Mouse (Mus musculus) lung, embryonic 16.5 days (tissue): ENCODE measurements around the gene Tesc. TPM values are rescaled to one million over a fixed set of nuclear protein-coding genes. Genes with fewer than 3 reads are reported as not detected.
A peak's percentile ranks its signal among the peaks of the same experiment; 100 is the strongest.

Experiments used
- ATAC-seq: fragments of 200-750 bp; cut with Nextera tagmentation; 2 replicates; pipeline ENCODE4 v1.8.0; 2017; ENCODE audit warnings: low read depth, mild to moderate bottlenecking, moderate library complexity
- H3K27ac ChIP-seq: fragments of 300-500 bp; sonication (generic); 2 replicates; pipeline ENCODE4 v1.5.1; 2014; ENCODE audit warnings: mild to moderate bottlenecking, control low read depth, low read length
- H3K27me3 ChIP-seq: fragments of 300-500 bp; sonication (generic); 2 replicates; pipeline ENCODE4 v1.6.1; 2014; ENCODE audit warnings: low read depth, low read length, mixed read lengths; ENCODE audit not compliant: control insufficient read depth, insufficient read depth
- H3K36me3 ChIP-seq: fragments of 300-500 bp; sonication (generic); 2 replicates; pipeline ENCODE4 v1.6.1; 2014; ENCODE audit warnings: low read length; ENCODE audit not compliant: control insufficient read depth, insufficient read depth
- H3K4me1 ChIP-seq: fragments of 300-500 bp; sonication (generic); replicated peaks from 2 replicates; pipeline ENCODE4 v1.6.1; 2014; ENCODE audit warnings: low read length, mixed read lengths; ENCODE audit not compliant: control insufficient read depth, insufficient read depth
- H3K4me2 ChIP-seq: fragments of 300-500 bp; sonication (generic); 2 replicates; pipeline ENCODE4 v1.6.1; 2014; ENCODE audit warnings: low read depth, low read length, control low read depth
- H3K4me3 ChIP-seq: fragments of 300-500 bp; sonication (generic); 2 replicates; pipeline ENCODE4 v1.5.1; 2014; ENCODE audit warnings: mild to moderate bottlenecking, low read length, control low read depth
- H3K9ac ChIP-seq: fragments of 300-500 bp; sonication (generic); 2 replicates; pipeline ENCODE4 v1.6.1; 2014; ENCODE audit warnings: low read length, control low read depth
- H3K9me3 ChIP-seq: fragments of 300-500 bp; sonication (generic); 2 replicates; pipeline ENCODE4 v1.6.1; 2016; ENCODE audit warnings: low read length; ENCODE audit not compliant: control insufficient read depth
- WGBS: fragments of 180-500 bp; shearing (Covaris S2); extraction: QIAGEN DNeasy Blood & Tissue Kit; methylation state at CpG from one replicate; pipeline ENCODE4 v1.1.7; 2014; 5-methylcytosine and 5-hydroxymethylcytosine counted together
- polyA plus RNA-seq: library from polyadenylated mRNA; unstranded; fragments of >200 nt; fragmentation: Nextera tagmentation; extraction: Ambion mirVana; gene quantifications from 2 replicates; pipeline ENCODE4 v1.2.1, GENCODE M21; 2015

The Tesc gene
- polyA plus RNA-seq, 1 experiment from 2014 or later: 8.6 TPM

DNA sequence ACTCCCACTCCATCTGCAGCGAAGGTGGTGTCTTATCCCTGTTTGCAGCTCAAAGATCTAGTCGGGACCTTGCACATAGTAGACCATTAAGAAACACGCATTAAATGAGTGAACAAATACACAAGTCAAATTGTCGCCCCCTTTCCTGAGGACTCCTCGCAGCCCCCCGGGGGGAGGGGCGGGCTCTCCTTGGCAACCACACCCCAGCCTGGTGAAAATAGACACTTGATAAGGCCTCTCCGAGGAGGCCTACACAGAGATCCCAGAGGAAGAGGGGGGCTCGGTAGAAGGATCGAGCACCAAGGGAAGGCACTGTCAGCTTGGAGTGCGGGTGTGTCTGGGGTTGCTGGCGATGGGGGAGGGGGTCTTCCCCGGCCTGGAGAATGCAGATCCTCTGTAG lies 1.2 kb upstream of the Tesc start:
- peaks cover 33% of the 10 kb centered on the region for H3K4me1 ChIP-seq
- H3K9me3 ChIP-seq: no peaks in the 10 kb centered on the region
- no peak overlapping the region for H3K27ac ChIP-seq
- ATAC-seq: no peak
- H3K9ac ChIP-seq: no peak overlapping the region
- H3K4me2 ChIP-seq: no peak overlapping the region
- H3K27me3 ChIP-seq: peaks cover 45% of the 10 kb centered on the region
- 4% methylated on average over 13 of the region's 13 CpGs for WGBS
- H3K4me3 ChIP-seq: no peak overlapping the region
- no peaks in the 10 kb centered on the region for H3K36me3 ChIP-seq

DNA sequence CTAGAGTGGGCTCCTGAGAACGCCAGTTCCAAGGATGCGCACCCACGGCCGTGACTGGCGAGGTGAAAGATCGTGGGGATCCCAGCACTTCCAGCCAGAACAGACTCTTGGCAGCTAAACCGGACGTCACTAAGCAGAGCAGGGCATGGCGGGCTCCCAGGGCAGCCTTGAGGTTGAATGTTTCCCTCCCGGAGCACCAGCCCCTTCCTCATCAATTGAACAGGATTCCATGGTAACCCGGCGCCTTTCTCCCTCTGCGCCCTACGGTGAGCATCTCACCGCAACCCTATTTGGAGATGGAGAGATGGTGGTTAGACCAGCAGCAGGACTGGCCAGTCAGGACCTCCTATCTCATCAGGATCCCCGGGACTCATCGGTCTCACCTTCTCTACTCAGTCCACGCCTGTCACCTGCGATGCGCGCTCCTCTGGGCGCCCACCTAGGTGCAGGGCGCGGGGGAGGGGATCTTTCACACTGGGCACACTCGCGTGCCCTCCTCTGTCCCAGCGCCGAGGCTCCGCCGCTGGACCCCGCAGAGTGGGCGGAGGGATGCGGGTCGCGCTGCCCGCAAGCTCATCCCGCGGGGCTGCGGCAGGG lies 344 bp upstream of the Tesc start:
- WGBS: under 1% methylated on average over 39 of the region's 39 CpGs
- Histone ChIP-seq H3K9me3 (no peaks in the 10 kb centered on the region), H3K27ac (no peak overlapping the region), H3K4me2 (peak overlapping the region; percentile 100), H3K9ac (peak overlapping the region; percentile 57), H3K4me3 (peak overlapping the region; percentile 72), H3K27me3 (peaks cover 45% of the 10 kb centered on the region), H3K36me3 (no peaks in the 10 kb centered on the region), H3K4me1 (peaks cover 33% of the 10 kb centered on the region)
- no peak for ATAC-seq

DNA sequence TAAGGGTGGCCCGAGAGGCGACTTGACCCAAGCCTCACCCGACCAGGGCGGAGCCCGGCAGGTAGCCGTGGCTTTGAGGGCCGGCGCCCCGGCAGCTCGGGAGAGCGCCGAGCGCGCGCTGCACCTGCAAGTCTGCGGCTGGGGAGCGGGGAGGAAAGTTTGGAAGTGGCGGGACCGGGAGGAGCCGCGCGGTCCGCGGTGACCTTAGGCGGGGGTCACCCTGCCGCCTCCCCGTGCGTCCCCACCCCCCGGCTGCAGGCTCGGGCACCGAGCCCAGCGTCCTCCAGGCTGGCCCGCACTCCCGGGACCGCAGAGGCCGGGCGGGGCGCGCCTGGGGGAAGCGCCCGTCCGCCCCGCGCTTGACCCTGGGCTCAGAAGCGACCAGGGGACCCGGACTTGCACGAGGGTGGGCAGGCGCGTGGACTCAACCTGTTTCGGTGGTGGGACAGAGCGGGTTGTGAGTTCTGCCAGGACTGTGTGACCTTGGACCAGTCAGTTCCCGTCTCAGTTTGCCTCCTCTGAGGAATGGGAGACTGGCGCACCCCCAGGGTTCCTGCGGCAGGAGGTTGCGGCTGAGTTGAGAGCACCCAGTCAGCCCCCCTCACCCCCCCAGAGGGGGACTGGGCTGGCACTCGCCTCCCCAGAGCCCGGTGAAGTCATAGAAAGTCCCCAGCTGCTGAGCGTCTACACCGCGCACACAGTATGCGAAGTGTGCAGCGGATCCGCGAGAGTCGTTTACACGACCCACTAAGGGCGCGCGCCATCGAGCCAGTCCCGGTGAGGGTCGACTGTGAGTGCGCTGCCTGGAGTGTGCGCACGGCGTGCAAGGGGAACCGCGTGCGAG lies 870 bp downstream of the Tesc start:
- Histone ChIP-seq H3K4me1 (peaks cover 33% of the 10 kb centered on the region), H3K27ac (no peak overlapping the region), H3K4me3 (peak overlapping the region; percentile 72), H3K9ac (peak overlapping the region; percentile 57), H3K4me2 (peak overlapping the region; percentile 100), H3K9me3 (no peaks in the 10 kb centered on the region), H3K36me3 (no peaks in the 10 kb centered on the region), H3K27me3 (peaks cover 45% of the 10 kb centered on the region)
- 1% methylated on average over 74 of the region's 79 CpGs for WGBS
- peak; percentile 38 for ATAC-seq

DNA sequence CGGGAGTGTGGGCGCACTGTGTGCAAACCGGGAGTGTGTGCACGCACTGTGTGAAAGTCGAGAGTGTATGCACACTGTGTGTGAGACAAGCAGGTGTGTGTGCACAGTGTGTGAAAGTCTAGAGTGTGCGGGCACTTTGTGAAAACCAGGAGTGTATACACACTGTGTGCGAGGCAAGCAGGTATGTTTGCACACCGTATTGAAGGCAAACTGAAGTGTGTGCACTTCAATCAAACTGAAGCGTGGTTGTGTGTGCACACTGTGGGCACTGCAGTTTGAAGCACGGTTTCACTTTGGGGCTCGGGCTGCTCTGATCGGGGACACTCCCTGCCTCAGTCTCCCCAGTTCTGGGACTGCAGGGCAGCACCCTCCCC lies 1.5 kb downstream of the Tesc start:
- Histone ChIP-seq H3K4me1 (peaks cover 33% of the 10 kb centered on the region), H3K4me3 (peak overlapping the region; percentile 72), H3K27me3 (peaks cover 45% of the 10 kb centered on the region), H3K4me2 (peak overlapping the region; percentile 100), H3K9ac (peak overlapping the region; percentile 28; the same call in 1 of the 2 replicates), H3K36me3 (no peaks in the 10 kb centered on the region), H3K27ac (no peak overlapping the region), H3K9me3 (no peaks in the 10 kb centered on the region)
- ATAC-seq: peak; percentile 60
- WGBS: 6% methylated on average over 12 of the region's 12 CpGs

DNA sequence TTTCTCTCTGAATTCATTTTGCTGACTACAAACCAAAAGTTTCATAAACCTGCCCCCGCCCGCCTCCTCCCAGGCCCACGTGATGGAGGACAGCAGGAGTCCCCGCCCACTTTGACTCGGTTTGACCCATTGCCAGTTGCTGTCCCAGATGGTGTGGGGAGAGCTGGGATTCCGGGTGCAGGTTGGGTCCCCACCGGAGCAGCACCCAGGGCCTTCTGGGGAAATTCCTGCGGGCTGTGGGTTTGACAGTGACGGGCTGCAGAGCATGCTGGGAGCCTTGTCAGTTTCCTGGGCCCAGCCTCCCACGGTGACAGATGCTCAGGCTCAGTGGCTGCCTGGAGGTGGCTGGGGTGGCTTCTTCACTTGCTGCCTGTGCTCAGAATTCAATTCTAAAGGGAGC lies 1.9 kb downstream of the Tesc start:
- WGBS: 2% methylated on average over 10 of the region's 10 CpGs
- Histone ChIP-seq H3K27ac (no peak overlapping the region), H3K4me3 (peak overlapping the region; percentile 72), H3K4me2 (peak overlapping the region; percentile 100), H3K27me3 (peaks cover 45% of the 10 kb centered on the region), H3K9me3 (no peaks in the 10 kb centered on the region), H3K9ac (peak overlapping the region; percentile 28; the same call in 1 of the 2 replicates), H3K36me3 (no peaks in the 10 kb centered on the region), H3K4me1 (peaks cover 33% of the 10 kb centered on the region)
- ATAC-seq: peak; percentile 9; the same call in 1 of the 2 replicates

DNA sequence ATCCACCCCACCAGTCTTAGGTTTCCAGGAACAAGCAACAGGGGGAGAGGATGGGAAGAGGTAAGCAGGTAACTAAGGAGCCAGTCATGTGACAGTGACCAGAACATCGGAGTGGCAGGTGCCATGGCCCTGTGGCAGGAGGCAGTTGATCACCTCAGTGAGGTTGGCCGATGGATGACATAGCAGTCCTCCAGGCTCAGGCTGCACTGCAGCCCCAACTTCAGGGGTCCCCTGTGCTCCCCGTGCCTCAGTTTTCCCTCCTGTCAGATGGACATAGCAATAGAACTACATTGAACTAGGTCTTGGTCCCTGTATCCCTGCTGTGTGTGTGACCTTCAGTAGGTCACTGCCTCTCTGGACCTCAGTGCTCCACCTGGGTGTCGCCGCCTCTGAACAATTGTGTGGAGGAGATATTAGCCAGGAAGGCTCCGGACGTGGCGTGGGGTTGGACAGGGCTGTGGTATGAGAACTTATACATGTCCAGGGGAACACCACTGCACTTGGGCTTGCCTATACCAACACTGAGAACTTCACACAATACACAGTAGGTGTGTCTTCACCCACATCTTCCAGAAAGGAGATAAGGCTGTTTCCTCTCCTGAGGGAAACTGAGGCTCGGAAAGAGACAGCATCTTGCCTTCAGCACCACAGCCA lies 2.6 kb downstream of the Tesc start:
- H3K27me3 ChIP-seq: peaks cover 45% of the 10 kb centered on the region
- no peak overlapping the region for H3K4me3 ChIP-seq
- H3K9me3 ChIP-seq: no peaks in the 10 kb centered on the region
- no peaks in the 10 kb centered on the region for H3K36me3 ChIP-seq
- no peak for ATAC-seq
- no peak overlapping the region for H3K9ac ChIP-seq
- H3K4me2 ChIP-seq: no peak overlapping the region
- peaks cover 33% of the 10 kb centered on the region for H3K4me1 ChIP-seq
- WGBS: 83% methylated on average over 9 of the region's 9 CpGs
- no peak overlapping the region for H3K27ac ChIP-seq

DNA sequence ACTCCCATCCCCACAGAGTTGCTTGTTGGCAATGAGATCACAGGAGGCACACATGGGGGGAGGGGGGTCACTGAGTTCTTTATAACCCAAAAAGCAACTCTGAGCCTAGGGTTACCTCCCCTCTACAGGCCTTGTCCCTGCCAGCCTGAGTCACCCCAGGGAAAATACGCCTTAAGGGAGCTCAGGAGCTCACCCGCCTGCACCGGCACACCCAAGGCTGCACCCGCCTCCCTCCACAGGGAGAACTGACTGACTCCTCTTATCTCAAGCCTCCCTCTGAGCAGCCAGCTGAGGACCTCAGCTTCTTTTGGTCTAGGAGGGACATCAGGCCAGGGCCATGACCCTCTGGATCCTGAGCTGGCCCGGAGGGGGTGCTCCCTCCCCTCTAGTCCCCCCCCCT lies 3.5 kb downstream of the Tesc start:
- H3K4me2 ChIP-seq: no peak overlapping the region
- H3K36me3 ChIP-seq: no peaks in the 10 kb centered on the region
- H3K27ac ChIP-seq: no peak overlapping the region
- WGBS: 45% methylated on average over 5 of the region's 5 CpGs
- no peak overlapping the region for H3K9ac ChIP-seq
- H3K4me3 ChIP-seq: no peak overlapping the region
- H3K27me3 ChIP-seq: peaks cover 39% of the 10 kb centered on the region
- H3K9me3 ChIP-seq: no peaks in the 10 kb centered on the region
- ATAC-seq: no peak
- peaks cover 33% of the 10 kb centered on the region for H3K4me1 ChIP-seq

DNA sequence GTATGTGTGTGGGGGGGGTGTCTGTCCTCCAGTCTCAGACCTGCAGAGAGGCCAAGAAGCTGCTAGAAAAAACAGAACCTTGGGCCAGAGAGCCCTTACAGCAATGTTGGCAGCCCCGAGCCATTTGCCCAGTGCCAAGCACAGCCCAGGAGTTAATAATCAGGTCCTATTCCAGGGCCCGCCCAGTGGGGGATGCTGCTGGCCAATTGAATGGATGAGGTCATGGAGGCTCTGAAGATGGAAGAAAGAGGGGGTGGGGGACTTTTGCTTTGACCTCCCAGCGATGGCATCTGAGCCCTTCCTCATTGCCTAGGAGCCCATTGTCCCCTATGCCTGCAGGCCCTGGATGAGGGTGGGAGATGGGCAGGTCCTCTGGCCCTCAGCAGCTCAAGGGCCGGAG lies 4.0 kb downstream of the Tesc start:
- Histone ChIP-seq H3K9ac (no peak overlapping the region), H3K27me3 (peaks cover 36% of the 10 kb centered on the region), H3K4me3 (no peak overlapping the region), H3K27ac (no peak overlapping the region), H3K4me2 (no peak overlapping the region), H3K4me1 (peaks cover 31% of the 10 kb centered on the region), H3K9me3 (no peaks in the 10 kb centered on the region), H3K36me3 (no peaks in the 10 kb centered on the region)
- no peak for ATAC-seq
- 59% methylated on average over 4 of the region's 4 CpGs for WGBS

DNA sequence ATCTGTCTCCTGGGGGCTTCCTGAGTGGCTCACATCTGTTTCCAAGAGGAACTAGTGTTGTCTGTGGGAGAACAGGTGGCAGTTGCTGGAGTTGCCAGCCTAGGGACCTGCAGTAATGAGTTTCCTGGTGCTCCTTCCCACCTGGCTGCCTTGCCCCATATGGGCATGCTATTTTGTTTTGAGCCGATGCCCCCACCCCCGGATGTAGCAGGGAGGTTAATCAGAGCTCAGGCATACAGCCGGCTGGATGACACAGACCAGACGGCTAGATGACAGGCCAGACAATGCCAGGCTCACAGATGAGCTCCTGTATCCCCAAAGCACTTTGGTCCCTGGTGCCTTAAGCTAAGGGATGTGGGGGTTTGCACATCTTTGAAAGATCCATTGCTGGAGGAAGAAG lies 5.8 kb downstream of the Tesc start:
- H3K9ac ChIP-seq: no peak overlapping the region
- H3K4me2 ChIP-seq: no peak overlapping the region
- no peak overlapping the region for H3K27ac ChIP-seq
- WGBS: 36% methylated on average over 4 of the region's 4 CpGs
- H3K27me3 ChIP-seq: peaks cover 18% of the 10 kb centered on the region
- no peaks in the 10 kb centered on the region for H3K9me3 ChIP-seq
- H3K4me1 ChIP-seq: peaks cover 20% of the 10 kb centered on the region
- no peaks in the 10 kb centered on the region for H3K36me3 ChIP-seq
- H3K4me3 ChIP-seq: no peak overlapping the region
- no peak for ATAC-seq
